Mouse (Mus musculus): Measurements from ENCODE around the gene Zfp784. TPM values are rescaled to one million over a fixed set of nuclear protein-coding genes. Genes with fewer than 3 reads are reported as not detected.
A peak's percentile ranks its signal among the peaks of the same experiment; 100 is the strongest.

Zfp784 gene
- total RNA-seq, 4 experiments from 2014 or later = 5.6 to 6.4 (median 6.3) TPM

DNA sequence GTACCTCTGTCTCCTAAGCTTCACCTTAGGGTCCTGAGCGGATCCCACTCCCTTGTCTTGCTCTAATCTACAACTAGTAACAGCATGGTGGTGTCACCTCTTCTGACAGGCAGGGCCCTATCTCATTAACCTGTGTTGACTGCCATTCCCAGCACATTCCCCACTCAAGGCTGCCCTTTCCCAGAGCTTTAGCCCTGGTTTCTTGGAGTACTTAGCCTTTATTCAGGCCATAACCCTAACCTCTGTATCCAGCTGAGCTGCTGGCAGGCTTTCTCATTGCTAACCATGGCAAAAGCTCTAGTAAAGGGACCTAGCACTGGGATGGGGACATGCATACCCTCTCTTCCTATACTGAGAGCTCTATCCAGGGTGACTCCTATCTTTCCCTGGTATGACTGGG lies 20.4 kb upstream of the Zfp784 start:
- no peak for DNase-seq (ENCODE audit: low spot score in 2 of 2)

DNA sequence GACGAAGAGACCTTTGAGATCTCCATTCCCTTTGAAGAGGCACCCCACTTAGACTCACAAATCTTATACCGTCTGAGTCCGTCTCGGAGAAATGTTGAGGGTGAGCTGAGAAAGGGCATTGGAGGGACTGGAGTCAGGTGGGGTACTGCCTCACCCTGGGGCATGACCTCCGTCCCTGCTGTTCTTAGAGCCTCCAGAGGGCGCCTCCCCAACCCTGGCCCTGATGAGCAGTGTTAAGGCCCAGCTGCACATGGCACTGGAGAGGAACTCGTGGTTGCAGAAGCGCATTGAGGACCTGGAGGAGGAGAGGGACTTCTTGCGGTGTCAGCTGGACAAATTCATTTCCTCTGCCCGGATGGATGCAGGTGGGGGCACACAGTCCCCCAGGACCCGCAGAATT lies 19.6 kb upstream of the Zfp784 start:
- DNase-seq (ENCODE audit: low spot score in 2 of 2) = no peak

DNA sequence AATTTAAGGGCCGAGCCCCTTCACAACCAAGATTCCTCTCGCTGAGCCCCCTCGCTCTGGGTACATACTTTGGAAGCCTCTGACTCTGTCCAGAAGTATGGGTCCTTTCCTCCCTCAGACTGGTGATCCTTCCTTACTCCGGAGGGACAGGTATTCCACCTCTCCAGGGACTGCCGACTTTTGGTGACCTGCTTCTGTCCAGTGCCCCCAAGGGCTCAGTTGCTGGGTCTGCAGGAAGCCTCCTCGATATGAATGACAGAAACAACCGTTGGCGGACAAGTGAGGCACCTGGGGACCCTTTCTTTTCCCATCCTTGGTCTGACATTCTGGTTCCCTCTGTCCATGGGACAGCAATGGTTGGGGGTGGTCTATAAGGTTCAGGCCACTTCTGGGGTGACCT lies 19.1 kb upstream of the Zfp784 start:
- DNase-seq (ENCODE audit: low spot score in 2 of 2) = no peak

DNA sequence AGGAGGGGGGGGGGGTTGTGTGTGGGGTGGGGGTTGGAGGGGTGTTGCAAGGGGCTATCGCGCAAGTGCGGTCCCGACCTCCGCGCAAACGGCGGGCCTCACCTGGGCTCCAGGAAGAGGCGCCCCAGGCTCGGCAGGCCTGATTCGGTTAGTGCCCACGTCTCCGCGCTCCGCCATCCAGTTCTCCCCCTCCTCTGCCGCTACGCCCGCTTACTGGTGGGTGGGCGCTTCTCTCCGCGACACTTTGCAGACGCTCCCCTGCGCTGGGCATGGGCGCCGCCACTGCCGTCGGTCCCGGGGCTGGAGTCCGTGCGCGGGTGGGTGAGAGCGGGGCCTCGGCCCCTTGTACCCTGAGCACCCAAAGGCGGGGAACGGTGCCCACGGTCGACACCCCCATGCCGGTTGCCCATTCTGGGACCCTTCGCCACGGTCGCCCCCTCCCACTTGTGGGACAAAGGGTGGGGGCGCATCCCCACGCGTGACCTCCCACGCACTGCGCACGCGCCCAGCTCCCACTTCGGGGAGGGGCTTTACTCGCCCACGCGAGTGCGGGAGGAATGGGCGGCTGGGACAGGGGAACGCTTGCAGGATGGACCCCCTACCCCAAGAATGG lies 18.5 kb upstream of the Zfp784 start:
- DNase-seq (ENCODE audit: low spot score in 2 of 2) = peak in 1 of 2 experiments; percentile 49

DNA sequence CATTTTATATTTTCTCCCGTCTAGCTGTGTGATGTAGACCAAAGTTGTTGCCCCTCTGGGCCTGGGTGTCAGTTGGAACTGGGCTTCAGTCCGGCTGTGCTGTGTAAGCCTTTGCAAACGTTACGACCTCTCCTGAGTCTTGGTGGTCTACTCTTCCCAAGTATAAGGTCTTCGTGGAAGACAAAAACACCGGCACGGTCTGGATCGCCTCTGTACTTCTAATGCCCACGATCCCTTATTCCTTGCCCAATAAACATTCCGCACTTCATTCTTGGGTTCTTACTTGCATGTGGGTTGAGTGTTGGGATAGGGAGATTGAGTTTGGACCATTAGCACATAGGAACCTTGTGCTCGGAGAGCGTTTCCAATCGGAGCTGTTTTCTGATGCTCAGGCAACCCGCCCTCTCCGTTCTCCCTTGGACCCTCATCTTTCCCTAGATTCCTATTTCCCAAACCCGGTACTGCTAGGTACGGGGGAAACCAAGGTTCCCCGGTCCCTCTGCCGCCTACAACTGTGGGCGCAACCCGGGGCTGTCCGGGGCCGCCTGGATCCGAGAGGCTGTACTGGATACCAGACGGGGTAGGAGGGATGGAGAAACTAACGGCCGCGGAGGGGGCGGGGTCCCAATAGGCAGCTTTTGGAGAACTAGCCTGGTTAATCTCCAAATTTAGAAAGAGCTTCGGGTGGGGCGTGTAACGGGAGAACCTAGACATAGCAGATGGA lies 15.4 kb upstream of the Zfp784 start:
- peak in 1 of 2 experiments; percentile 55 for DNase-seq (ENCODE audit: low spot score in 2 of 2)

DNA sequence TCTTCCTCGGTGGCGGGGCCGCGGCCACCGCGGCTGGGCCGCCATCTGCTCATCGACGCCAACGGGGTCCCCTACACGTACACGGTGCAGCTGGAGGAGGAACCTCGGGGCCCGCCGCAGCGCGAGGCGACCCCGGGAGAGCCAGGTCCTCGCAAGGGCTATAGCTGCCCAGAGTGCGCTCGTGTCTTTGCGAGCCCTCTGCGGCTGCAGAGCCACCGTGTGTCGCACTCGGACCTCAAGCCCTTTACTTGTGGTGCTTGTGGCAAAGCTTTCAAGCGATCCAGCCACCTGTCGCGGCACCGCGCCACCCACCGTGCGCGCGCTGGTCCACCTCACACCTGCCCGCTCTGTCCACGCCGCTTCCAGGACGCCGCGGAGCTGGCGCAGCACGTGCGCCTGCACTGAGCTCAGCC lies 14.7 kb upstream of the Zfp784 start:
- no peak for DNase-seq (ENCODE audit: low spot score in 2 of 2)

DNA sequence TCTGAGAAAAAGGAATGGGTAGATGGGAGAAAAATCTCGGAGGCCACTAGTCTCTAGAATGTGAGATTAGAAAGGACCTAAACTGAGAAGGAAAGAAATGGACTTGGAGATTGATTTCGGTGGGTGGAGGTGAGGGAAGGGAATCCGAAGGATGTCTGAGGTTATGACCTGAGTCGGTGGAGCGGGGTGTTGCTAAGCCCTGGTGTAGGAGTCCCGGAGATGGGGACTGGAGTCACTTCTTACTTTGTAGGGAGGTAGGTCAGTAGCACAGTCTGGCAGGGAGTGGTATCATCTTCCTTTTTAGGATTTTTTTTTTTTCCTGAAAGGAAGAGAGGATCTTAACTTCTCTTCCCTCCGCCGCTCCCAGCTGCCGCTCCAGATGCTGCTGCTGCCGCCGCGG lies 14.2 kb upstream of the Zfp784 start:
- no peak for DNase-seq (ENCODE audit: low spot score in 2 of 2)

DNA sequence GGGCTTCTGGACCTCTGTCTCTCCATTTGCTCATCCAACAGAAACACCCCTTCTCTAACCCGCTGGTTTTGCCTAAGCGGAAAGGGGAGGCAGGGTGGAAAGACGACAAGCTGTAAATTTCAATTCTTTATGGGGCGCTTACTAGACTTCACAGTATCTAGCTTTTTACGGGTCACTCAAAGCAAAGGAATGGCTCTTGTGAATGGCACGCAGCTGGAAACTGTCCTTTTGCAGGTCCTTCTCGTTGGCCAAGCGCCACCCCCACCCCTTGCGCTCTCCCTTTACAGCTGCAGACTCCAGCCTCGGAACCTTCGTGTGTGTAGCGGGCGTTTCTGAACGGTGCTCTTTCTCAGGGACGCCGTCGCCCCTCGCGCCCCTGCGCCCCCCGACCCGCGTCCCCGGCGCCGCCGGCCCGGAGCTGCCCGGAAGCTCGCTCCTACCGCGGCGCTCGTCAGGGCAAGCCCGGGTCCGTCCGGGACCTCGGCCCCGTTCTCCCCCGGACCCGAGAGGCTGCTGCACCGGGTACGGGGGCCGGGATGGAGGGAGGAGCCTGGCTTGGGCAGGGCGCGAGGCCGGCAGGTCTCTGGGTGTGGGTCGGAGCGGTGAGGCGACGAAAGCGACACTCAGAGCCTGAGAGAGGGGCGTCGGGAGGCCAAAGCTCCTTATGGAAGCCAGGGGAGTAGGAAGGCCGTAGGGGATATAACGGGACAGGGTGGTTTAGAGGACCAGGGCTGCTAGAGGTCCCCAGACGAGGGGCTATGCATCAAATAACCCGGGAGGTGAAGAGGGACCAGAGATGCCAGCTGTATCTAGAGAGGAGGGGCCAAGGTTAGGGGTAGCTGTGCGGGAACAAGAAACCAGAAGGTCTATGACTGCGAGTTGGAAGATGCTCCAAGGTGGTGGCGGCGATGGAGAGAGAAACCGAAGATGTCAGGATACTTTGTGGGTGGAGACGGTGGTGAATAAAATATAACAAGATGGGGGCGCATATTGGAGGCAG lies 13.2 kb upstream of the Zfp784 start, which contains the start of gene Zfp580:
Zfp580 (plus strand) TSS at position 346 of the 1,000 bp plus-strand sequence.
- peak in 1 of 2 experiments; percentile 73 for DNase-seq (ENCODE audit: low spot score in 2 of 2)

DNA sequence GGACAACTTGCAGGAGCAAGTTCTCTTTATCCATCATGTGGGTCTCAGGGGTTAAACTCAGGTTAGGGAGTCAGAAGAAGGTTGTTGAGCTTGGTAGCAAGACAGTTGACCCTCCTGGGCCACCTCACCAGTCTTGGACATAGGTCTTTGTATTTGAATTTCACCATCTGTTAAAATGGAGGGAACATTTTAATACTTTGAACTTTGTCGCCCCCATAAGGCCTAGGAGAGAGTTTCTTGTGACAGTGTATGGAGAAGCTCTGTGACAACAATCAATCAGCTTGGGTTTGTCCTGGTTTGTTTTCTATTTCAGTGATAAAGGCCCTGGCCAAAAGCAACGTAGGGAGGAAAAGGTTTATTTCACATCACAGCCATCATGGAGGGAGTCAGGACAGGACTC lies 9.1 kb upstream of the Zfp784 start:
- DNase-seq (ENCODE audit: low spot score in 2 of 2) = no peak

DNA sequence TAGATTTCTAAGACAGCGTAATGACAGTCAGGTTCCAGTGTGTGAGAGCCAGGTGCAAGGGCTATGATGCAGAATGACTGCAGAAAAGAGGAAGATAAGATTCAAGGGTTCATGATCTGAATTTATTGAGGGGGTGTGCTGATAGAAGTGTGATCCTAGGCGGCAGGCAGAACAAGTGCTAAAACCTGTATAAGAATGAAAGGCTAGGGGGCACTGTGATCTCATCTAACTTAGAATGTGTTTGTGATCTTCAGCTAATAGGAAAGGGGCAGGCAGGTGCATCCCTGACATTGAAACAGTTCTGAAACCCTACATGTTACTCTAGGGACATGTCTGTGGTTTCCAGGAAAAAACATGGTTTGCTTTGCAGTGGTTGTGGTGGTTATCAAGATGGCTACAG lies 7.9 kb upstream of the Zfp784 start:
- DNase-seq (ENCODE audit: low spot score in 2 of 2) = no peak

DNA sequence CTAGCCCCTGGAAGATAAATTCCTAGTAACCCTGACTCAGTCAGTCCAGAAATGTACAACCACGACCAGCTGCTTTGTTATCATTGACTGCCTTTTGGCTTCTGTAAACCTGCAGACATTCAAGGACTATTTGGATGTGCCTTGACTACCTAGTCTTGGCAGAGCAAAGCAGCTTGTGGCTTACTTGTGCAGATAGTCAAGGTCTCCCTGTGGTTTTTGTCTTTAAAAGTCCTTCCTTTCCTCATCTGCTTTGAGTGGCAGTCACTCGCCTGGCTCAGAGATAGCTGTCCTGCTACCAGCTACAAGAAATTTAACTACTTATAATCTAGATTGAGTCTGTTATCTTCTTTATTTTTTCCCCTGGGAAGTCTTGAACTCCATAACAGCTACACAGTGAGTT lies 6.7 kb upstream of the Zfp784 start:
- no peak for DNase-seq (ENCODE audit: low spot score in 2 of 2)

DNA sequence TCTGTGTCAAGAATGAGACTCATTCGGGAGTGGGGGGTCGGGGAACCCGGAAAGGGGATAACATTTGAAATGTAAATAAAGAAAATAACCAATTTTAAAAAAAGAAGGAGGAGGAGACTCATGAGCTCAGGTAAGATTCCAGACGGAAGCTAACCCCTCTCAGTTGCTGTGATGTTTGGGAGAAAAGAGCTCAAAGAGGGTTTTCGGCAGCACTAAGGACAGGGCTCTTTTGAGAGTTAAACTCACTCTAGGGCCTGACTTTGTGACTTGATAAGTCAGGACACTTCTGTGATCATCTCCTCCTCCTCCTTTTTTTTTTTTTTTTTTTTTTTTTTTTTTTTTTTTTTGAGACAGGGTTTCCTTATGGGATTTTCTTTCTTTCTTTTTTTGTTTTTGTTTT lies 694 bp upstream of the Zfp784 start:
- no peak for DNase-seq (ENCODE audit: low spot score in 2 of 2)

DNA sequence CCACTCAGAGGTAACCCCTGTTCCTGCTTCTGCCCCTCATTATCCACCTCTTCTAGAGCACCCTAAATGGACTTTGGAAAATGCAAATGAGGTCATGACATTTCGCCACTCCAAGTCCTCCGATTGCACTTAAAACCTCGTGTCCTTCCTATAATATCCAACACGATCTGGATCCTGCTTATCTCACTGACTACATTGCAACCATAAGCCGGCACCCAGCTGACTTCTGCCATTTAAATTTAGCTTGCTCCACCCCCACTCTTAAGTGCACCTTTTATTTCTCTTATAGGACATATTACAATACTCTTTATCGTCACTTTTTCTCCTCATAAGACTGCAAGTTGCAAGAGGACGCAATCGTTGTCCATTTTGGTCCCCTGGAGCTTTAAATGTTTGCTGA lies 779 bp downstream of the Zfp784 start:
- no peak for DNase-seq (ENCODE audit: low spot score in 2 of 2)

DNA sequence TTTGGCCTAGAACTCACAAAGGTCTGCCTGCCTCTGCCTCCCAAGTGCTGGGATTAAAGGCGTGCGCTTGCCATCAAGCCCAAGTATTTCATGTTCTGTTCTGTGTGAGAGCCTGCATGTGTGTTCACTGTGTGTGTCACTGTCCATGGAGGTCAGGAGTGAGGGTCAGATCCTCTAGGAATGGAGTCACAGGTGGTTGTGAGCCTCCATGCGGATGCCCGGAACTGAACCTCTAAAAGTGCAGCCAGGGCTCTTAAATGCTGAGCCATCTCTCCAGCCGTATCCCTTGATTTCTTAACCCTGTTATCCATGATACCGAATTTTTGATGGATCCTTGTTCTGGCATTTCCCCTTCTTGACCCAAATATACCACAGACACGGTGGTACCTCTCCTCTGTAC lies 1.2 kb downstream of the Zfp784 start:
- no peak for DNase-seq (ENCODE audit: low spot score in 2 of 2)

DNA sequence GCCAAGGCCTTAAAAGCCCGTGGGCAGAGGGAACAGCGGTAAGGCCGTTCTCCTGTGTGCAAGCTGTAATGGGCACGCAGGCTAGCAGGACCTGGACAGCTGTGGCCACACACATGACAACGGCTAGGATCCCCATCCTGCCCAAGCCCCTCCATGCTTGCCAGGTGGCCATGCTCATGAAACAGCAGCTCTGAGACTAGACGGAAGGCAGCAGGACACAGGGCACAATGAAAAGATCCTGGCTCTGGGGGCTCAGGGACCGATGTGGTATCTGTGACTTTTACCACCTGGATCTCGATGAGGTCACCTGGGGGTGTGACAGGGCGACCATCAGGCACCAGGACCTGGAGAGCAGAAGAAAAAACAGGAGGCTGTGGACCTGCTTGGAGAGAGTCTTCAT lies 2.1 kb downstream of the Zfp784 start:
- DNase-seq (ENCODE audit: low spot score in 2 of 2) = no peak

DNA sequence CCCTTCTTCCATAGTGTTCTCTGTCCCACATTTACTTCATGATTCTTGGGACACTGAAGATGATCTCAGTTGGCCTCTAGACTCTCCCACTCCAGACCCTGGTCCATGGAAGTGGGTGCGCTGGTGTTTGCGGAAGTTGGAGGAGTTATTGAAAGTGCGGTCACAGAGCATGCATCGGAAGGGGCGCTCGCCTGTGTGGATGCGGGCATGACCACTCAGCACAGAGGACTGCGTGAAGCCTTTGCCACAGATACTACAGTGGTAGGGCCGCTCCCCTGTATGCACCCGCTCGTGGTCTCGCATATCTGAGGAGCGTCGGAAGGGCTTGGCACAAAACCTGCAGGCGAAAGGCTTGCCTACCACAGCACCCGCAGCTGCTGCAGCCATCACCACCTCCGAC lies 2.6 kb downstream of the Zfp784 start:
- no peak for DNase-seq (ENCODE audit: low spot score in 2 of 2)

DNA sequence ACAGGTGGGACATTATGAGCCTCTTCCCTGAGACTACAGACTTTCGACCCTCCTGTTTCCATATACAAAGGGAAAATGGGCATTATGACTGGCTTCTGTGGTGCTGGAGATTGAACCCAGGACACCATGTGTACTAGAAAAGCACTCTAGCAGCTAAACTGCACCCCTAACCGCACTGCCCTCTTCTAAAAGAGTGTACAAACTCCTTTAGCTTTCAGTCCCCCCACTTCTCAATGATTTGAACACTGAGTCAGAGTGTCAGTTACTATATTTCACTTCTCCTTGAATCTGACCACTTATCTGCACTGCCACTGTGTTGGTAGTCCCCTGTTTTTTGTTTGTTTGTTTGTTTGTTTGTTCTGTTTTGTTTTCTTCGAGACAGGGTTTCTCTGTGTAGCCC lies 4.4 kb downstream of the Zfp784 start, which contains the start of gene 4632433K11Rik:
4632433K11Rik (plus strand) TSS at position 301 of the 400 bp plus-strand sequence.
- no peak for DNase-seq (ENCODE audit: low spot score in 2 of 2)

DNA sequence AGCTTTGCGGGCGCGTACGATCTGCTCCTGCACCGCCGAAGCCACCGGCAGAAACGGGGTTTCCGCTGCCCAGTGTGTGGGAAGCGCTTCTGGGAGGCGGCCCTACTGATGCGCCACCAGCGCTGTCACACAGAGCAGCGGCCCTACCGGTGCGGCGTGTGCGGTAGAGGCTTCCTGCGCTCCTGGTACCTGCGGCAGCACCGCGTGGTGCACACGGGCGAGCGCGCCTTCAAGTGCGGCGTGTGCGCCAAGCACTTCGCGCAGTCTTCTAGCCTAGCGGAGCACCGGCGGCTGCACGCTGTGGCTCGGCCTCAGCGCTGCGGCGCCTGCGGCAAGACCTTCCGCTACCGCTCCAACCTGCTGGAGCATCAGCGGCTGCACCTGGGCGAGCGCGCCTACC lies 6.8 kb downstream of the Zfp784 start:
- DNase-seq (ENCODE audit: low spot score in 2 of 2) = no peak

DNA sequence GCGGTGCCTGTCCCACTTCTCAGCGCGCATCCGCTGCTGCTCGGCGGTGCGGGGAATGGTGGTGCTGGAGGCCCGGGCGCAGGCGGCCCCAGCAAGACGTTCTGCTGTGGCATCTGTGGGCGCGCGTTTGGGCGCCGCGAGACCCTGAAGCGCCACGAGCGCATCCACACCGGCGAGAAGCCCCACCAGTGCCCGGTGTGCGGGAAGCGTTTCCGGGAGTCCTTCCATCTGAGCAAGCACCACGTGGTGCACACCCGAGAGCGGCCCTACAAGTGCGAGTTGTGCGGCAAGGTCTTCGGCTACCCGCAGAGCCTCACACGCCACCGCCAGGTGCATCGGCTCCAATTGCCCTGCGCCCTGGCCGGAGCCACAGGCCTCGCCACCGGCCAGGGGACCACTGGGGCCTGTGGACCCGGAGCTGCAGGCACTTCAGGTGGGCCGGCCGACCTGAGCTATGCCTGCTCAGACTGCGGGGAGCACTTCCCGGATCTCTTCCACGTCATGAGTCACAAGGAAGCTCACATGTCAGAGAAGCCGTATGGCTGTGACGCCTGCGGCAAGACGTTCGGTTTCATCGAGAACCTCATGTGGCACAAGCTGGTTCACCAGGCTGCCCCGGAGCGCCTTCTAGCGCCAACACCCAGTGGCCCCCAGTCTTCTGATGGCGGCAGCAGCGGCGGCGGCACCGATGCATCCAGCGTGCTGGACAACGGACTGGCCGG lies 7.5 kb downstream of the Zfp784 start:
- DNase-seq (ENCODE audit: low spot score in 2 of 2) = no peak

DNA sequence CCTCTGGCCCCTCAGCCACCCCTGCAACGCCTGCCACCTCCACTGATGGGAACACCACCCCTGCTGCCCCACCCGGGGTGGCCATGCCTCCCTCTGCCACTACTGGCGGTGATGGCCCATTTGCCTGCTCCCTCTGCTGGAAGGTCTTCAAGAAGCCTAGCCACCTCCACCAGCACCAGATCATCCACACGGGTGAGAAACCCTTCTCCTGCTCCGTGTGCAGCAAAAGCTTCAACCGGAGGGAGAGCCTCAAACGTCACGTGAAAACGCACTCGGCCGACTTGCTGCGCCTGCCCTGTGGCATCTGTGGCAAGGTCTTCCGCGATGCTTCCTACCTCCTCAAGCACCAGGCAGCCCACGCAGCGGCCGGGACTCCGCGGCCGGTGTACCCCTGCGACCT lies 8.3 kb downstream of the Zfp784 start:
- no peak for DNase-seq (ENCODE audit: low spot score in 2 of 2)

DNA sequence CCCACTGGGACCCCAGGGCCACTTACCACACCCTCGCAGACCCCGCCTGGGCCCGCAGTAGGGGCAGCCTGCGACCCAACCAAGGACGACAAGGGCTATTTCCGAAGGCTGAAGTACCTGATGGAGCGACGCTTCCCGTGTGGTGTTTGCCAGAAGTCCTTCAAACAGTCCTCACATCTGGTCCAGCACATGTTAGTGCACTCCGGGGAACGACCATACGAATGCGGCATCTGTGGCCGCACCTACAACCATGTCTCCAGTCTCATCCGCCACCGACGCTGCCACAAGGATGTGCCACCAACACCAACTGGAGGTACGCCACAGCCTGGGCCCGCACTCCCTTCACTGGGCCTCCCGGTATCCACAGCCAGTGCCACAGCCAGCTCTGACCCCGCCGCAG lies 8.7 kb downstream of the Zfp784 start:
- DNase-seq (ENCODE audit: low spot score in 2 of 2) = no peak
